Mouse (Mus musculus): ENCODE results near the gene Oas1a.

- TF ChIP-seq CTCF (IDR thresholded peaks at IDR 0.05) (peak; percentile 39), EP300 (IDR thresholded peaks at IDR 0.05) (no peak)
Measured at GRCm38 (mm10) chr5:120927036-120927435, 19.7 kb upstream of the Oas1a start.

Data from lung, postnatal 0 days (tissue).